Mouse (Mus musculus): ENCODE measurements around the gene Glb1. TPM values are rescaled to one million over a fixed set of nuclear protein-coding genes. Genes with fewer than 3 reads are reported as not detected.

Glb1 gene
- total and polyA plus RNA-seq, 3 experiments = 7.0 to 15.7 TPM; not detected in 1

DNA sequence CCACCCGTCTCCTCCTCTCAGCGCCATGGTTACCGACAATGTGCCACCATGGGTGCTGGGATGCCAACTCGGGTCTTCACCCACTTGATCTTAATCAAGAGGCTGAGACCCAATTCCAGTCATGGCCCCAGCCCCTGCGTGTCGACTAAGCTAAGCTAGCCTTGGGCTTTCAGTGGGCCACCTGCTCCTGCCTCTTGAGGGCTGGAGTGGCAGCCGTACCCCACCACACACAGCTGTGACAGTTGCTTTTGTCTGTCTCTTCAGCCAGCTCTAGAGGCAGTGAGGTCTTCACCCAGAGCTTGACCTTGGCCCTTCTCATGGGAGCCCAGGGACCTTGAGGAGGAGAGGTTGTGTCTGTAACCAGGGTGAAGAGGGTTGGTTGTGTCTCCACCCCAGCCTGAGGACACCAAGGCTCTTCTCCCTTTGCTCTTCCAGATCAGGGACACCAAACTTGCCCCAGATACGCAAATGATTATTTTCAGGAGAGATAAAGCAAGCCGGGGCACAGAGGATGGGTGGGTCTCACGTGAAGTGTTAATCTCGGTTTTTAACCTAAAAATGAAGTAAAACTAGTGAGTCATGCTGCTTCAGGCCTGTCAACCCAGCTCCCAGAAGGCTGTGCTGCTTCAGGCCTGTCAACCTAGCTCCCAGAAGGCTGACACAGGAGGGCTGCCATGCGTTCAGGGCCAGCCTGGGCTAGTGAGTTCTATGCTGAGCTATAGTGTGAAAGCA is 27.4 kb downstream of the Glb1 start:
- peaks cover 4 to 24% of the 10 kb centered on the region in 2 experiments; a peak in 3 of 4 replicates for H3K4me1 ChIP-seq (ENCODE audit: control insufficient read depth in 1 of 2, insufficient read depth in 2 of 2, low read length in 2 of 2)
- no peaks in the 10 kb centered on the region for H3K79me2 ChIP-seq (ENCODE audit: control insufficient read depth, insufficient read depth, low read length, poor library complexity)
- peak; percentile 82 for DNase-seq (ENCODE audit: low read depth, low spot score)
- H3K4me3 ChIP-seq (ENCODE audit: control insufficient read depth in 1 of 2, insufficient read depth in 1 of 2, low read depth in 2 of 2, low read length in 2 of 2) = no peak overlapping the region
- peaks cover 0 to 15% of the 10 kb centered on the region in 2 experiments; a peak in 2 of 4 replicates for H3K36me3 ChIP-seq (ENCODE audit: control insufficient read depth in 1 of 2, insufficient read depth in 2 of 2, low read length in 2 of 2)
- no peaks in the 10 kb centered on the region for H3K9me3 ChIP-seq (replicated peaks; ENCODE audit: insufficient read depth, low read length)
- no peaks in the 10 kb centered on the region for H3K27me3 ChIP-seq (ENCODE audit: control insufficient read depth in 1 of 2, insufficient read depth in 2 of 2, low read length in 2 of 2)
- peak overlapping the region; percentile 48 for H3K9ac ChIP-seq (ENCODE audit: control insufficient read depth, low read depth, low read length, poor library complexity, severe bottlenecking)
- H3K27ac ChIP-seq (ENCODE audit: control insufficient read depth, low read depth, low read length) = peak overlapping the region; percentile 74
- no peak for TF ChIP-seq E2F4 (IDR thresholded peaks at IDR 0.05; ENCODE audit: borderline replicate concordance, low read depth, low read length)
- TF ChIP-seq HCFC1 (IDR thresholded peaks at IDR 0.05; ENCODE audit: low read depth, low read length) = 0 out of 2 replicates have a peak, but pooled peaks have one; percentile 45
- no peak for TF ChIP-seq NELFE (IDR thresholded peaks at IDR 0.05; ENCODE audit: low read depth, low read length)
- no peak for TF ChIP-seq NRF1 (IDR thresholded peaks at IDR 0.05; ENCODE audit: insufficient read depth, low read depth, low read length, poor library complexity, severe bottlenecking)
- TF ChIP-seq CTCF (IDR thresholded peaks at IDR 0.05 in 2 of 3, conservative IDR thresholded peaks at IDR 0.05 in 1 of 3; ENCODE audit: control insufficient read depth in 1 of 3, insufficient read depth in 1 of 3, low read depth in 2 of 3, low read length in 3 of 3, poor library complexity in 1 of 3, severe bottlenecking in 1 of 3) = no peak
- TF ChIP-seq ZC3H11A (IDR thresholded peaks at IDR 0.05; ENCODE audit: low read depth, low read length) = no peak
- no peak for TF ChIP-seq TAL1 (IDR thresholded peaks at IDR 0.05; ENCODE audit: low read length)
- no peak for TF ChIP-seq ZNF384 (IDR thresholded peaks at IDR 0.05; ENCODE audit: low read depth, low read length)
- TF ChIP-seq SIN3A (IDR thresholded peaks at IDR 0.05; ENCODE audit: low read length) = peak; percentile 73
- TF ChIP-seq EP300 (IDR thresholded peaks at IDR 0.05; ENCODE audit: low read depth in 1 of 2, low read length in 2 of 2) = peak; percentile 78 to 83
- TF ChIP-seq GABPA (IDR thresholded peaks at IDR 0.05; ENCODE audit: low read depth, low read length) = peak; percentile 78
- TF ChIP-seq JUND (IDR thresholded peaks at IDR 0.05; ENCODE audit: low read depth, low read length) = 0 out of 2 replicates have a peak, but pooled peaks have one; percentile 58
- no peak for TF ChIP-seq SMC3 (IDR thresholded peaks at IDR 0.05; ENCODE audit: low read depth, low read length)
- TF ChIP-seq ETS1 (IDR thresholded peaks at IDR 0.05; ENCODE audit: low read depth, low read length) = peak; percentile 94
- TF ChIP-seq POLR2A (IDR thresholded peaks at IDR 0.05; ENCODE audit: control insufficient read depth in 1 of 2, insufficient read depth in 1 of 2, low read depth in 1 of 2, low read length in 2 of 2, poor library complexity in 1 of 2) = peak; percentile 33 to 41; a peak in 1 of 4 replicates
- no peak for TF ChIP-seq TBP (IDR thresholded peaks at IDR 0.05; ENCODE audit: low read depth, low read length)
- TF ChIP-seq MYB (IDR thresholded peaks at IDR 0.05; ENCODE audit: low read depth, low read length) = 0 out of 2 replicates have a peak, but pooled peaks have one; percentile 33
- TF ChIP-seq MAX (IDR thresholded peaks at IDR 0.05; ENCODE audit: low read length) = peak; percentile 56
- TF ChIP-seq MAZ (IDR thresholded peaks at IDR 0.05; ENCODE audit: low read depth, low read length) = no peak
- TF ChIP-seq USF2 (IDR thresholded peaks at IDR 0.05; ENCODE audit: borderline replicate concordance in 1 of 2, insufficient read depth in 1 of 2, low read depth in 1 of 2, low read length in 2 of 2) = no peak
- peak; percentile 82 for TF ChIP-seq TCF12 (IDR thresholded peaks at IDR 0.05; ENCODE audit: low read depth, low read length)
- no peak for TF ChIP-seq CHD2 (IDR thresholded peaks at IDR 0.05; ENCODE audit: low read length)
- TF ChIP-seq ZKSCAN1 (IDR thresholded peaks at IDR 0.05; ENCODE audit: low read depth, low read length) = no peak
- no peak; the same call in 1 of the 2 replicates for TF ChIP-seq MYC (IDR thresholded peaks at IDR 0.05; ENCODE audit: low read depth, low read length)
- no peak for TF ChIP-seq ZMIZ1 (IDR thresholded peaks at IDR 0.05; ENCODE audit: low read depth, low read length)
- no peak for TF ChIP-seq RAD21 (IDR thresholded peaks at IDR 0.05; ENCODE audit: low read depth, low read length)
- no peak for TF ChIP-seq UBTF (IDR thresholded peaks at IDR 0.05; ENCODE audit: borderline replicate concordance, insufficient read depth, low read depth, low read length)
- TF ChIP-seq POLR2AphosphoS5 (IDR thresholded peaks at IDR 0.05; ENCODE audit: borderline replicate concordance, low read depth, low read length) = no peak
- no peak for TF ChIP-seq ELF1 (IDR thresholded peaks at IDR 0.05; ENCODE audit: low read depth, low read length)
- TF ChIP-seq RCOR1 (IDR thresholded peaks at IDR 0.05; ENCODE audit: low read depth, low read length) = peak; percentile 91
- peak; percentile 36; the same call in 1 of the 2 replicates for TF ChIP-seq POLR2AphosphoS2 (IDR thresholded peaks at IDR 0.05; ENCODE audit: low read length)
- peak; percentile 71; the same call in 1 of the 2 replicates for TF ChIP-seq MEF2A (IDR thresholded peaks at IDR 0.05; ENCODE audit: extremely low read depth, insufficient replicate concordance, low read depth, low read length, poor library complexity, severe bottlenecking)
- TF ChIP-seq CHD1 (IDR thresholded peaks at IDR 0.05; ENCODE audit: low read depth, low read length) = no peak
- TF ChIP-seq MXI1 (IDR thresholded peaks at IDR 0.05; ENCODE audit: low read depth, low read length) = peak; percentile 89
- peak; percentile 24; the same call in 1 of the 2 replicates for TF ChIP-seq KAT2A (conservative IDR thresholded peaks at IDR 0.05; ENCODE audit: low read depth, low read length)
- TF ChIP-seq GATA1 (IDR thresholded peaks at IDR 0.05; ENCODE audit: low read depth, low read length) = peak; percentile 87

Measured in MEL (cell line).